Mouse (Mus musculus) bone marrow macrophage, adult 2 months (primary cell): ENCODE measurements around the gene Prr23a3.

ENCODE experiments used
- CTCF ChIP-seq: IDR thresholded peaks from 2 replicates; pipeline ENCODE4 v1.5.1; 2012; ENCODE audit warnings: low read depth, mild to moderate bottlenecking, low read length, moderate library complexity
- POLR2A ChIP-seq: IDR thresholded peaks from 2 replicates; pipeline ENCODE4 v1.6.1; 2012; ENCODE audit warnings: mild to moderate bottlenecking, low read depth, low read length, borderline replicate concordance

- no peak for TF ChIP-seq CTCF
- TF ChIP-seq POLR2A: no peak
Observed at GRCm38 (mm10) chr9:98817592-98817991, 47.0 kb upstream of the Prr23a3 start.
